Mouse (Mus musculus) C2C12 (cell line): ENCODE measurements around the gene Ctnnd2. TPM values are rescaled to one million over a fixed set of nuclear protein-coding genes. Genes with fewer than 3 reads are reported as not detected.
A peak's percentile ranks its signal among the peaks of the same experiment; 100 is the strongest.

ENCODE experiments used
- H3K27me3 ChIP-seq: one replicate; pipeline ENCODE4 v1.6.1; 2011; ENCODE audit not compliant: control insufficient read depth, insufficient read depth, insufficient read length
- H3K36me3 ChIP-seq: one replicate; pipeline ENCODE4 v1.6.1; 2011; ENCODE audit not compliant: control insufficient read depth, insufficient read depth
- H3K4me3 ChIP-seq: one replicate; pipeline ENCODE4 v1.5.1; 2011; ENCODE audit warnings: mild to moderate bottlenecking, control low read depth; ENCODE audit not compliant: poor library complexity, insufficient read depth, severe bottlenecking
- H3K79me2 ChIP-seq: one replicate; pipeline ENCODE4 v1.6.1; 2011; ENCODE audit not compliant: control insufficient read depth, insufficient read depth
- H3K79me3 ChIP-seq: one replicate; pipeline ENCODE4 v1.6.1; 2011; ENCODE audit warnings: low read depth, control low read depth
- H3ac ChIP-seq: one replicate; pipeline ENCODE3; 2011; ENCODE audit warnings: low read depth; ENCODE audit not compliant: control insufficient read depth, insufficient read length
- CEBPB ChIP-seq: IDR thresholded peaks from one replicate; pipeline ENCODE4 v1.6.1; 2011; ENCODE audit warnings: low read depth, mild to moderate bottlenecking, control low read depth, moderate library complexity
- CTCF ChIP-seq: IDR thresholded peaks from one replicate; pipeline ENCODE4 v1.5.1; 2011; ENCODE audit not compliant: control insufficient read depth, insufficient read depth, insufficient read length
- FOSL1 ChIP-seq: IDR thresholded peaks from one replicate; pipeline ENCODE4 v1.8.0; 2011; ENCODE audit warnings: mild to moderate bottlenecking, low read length; ENCODE audit not compliant: poor library complexity, insufficient read depth, severe bottlenecking
- MAX ChIP-seq: IDR thresholded peaks from one replicate; pipeline ENCODE4 v1.6.1; 2011; ENCODE audit warnings: mild to moderate bottlenecking, control low read depth
- MYOD1 ChIP-seq: IDR thresholded peaks from one replicate; pipeline ENCODE4 v1.6.1; 2011; ENCODE audit warnings: low read depth; ENCODE audit not compliant: control insufficient read depth, insufficient read length
- MYOG ChIP-seq: IDR thresholded peaks from one replicate; pipeline ENCODE4 v1.6.1; 2011; ENCODE audit not compliant: control insufficient read depth, insufficient read length; ENCODE audit errors: extremely low read depth
- USF1 ChIP-seq: IDR thresholded peaks from one replicate; pipeline ENCODE4 v1.6.1; 2011; ENCODE audit warnings: low read depth, mild to moderate bottlenecking, control low read depth, moderate library complexity
- polyA plus RNA-seq: library from polyadenylated mRNA; unstranded; fragments of >200 nt; fragmentation: generic; extraction: Trizol; gene quantifications from one replicate; pipeline ENCODE4 v1.2.1, GENCODE M21; 2012; ENCODE audit warnings: missing spikeins

Ctnnd2 gene
- polyA plus RNA-seq, 1 experiment, result 0.07 TPM

DNA sequence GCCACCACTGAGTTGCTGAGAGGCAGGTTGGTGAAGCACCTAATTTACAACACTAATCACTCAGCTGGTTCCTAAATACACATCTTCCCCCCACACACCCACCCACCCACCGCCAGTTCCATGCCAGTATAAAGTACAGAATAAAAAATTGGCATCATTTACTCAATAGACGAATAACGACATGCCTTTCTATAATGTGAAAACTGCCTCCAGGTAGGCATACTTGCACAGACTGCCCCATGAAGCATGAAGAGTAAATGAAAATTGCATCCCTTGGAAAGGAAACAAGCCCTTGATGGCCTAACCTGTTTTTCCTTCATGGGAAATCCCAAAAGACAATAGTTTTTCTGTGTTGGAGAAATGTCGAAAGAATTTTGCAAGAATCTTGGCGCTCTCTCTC is 212.0 kb downstream of the Ctnnd2 start:
- Histone ChIP-seq H3K27me3 (no peaks in the 10 kb centered on the region), H3K36me3 (no peaks in the 10 kb centered on the region), H3ac (no peak overlapping the region), H3K4me3 (no peak overlapping the region), H3K79me2 (no peaks in the 10 kb centered on the region), H3K79me3 (no peaks in the 10 kb centered on the region)
- TF ChIP-seq CTCF (no peak), MYOD1 (no peak), MYOG (no peak), MAX (no peak), CEBPB (no peak), USF1 (no peak), FOSL1 (no peak)

DNA sequence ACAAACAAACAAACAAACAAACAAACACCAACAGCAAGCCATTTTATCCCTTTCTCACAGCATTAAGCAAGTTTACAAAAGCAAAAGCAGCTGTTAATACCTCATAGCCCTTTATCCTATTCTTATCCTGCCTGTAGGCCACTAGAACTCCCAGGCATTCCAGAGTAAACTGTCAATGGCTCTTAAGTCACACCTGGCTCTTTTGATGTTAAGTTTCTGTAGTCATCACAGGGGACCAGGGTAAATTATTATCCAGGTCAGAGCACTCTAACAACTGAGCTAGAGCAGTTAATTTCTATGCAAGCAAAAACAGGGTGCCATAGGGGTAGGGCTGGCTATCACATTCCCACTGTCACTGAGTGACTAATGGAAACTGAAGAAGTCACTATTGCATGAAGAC is 214.1 kb downstream of the Ctnnd2 start:
- no peak overlapping the region for H3ac ChIP-seq
- no peaks in the 10 kb centered on the region for H3K27me3 ChIP-seq

DNA sequence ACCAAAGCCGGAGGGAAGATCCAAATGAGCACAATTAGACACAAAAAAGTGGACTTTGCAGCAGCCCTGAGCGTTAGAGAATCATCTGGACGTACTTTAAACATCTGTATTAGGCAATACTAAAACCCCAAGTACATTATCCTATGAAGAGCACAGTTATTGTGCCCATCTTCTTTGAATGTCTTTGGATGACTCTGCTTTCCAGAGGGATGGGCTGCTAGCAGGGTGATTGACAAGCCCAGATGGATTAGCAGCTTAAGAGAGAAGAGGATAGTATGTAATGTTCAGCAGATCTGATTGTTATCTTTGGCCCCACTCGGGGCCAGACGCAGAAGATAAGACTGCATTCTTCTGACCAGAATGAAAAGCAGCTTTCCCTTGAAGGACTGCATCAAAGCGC is 214.9 kb downstream of the Ctnnd2 start:
- H3K4me3 ChIP-seq, result no peak overlapping the region
- no peaks in the 10 kb centered on the region for H3K36me3 ChIP-seq
- TF ChIP-seq MAX, result no peak
- TF ChIP-seq CEBPB, result no peak
- no peak for TF ChIP-seq MYOG
- no peak for TF ChIP-seq CTCF
- peak; percentile 55 for TF ChIP-seq MYOD1
- H3K79me3 ChIP-seq, result no peaks in the 10 kb centered on the region
- no peaks in the 10 kb centered on the region for H3K27me3 ChIP-seq
- H3K79me2 ChIP-seq, result no peaks in the 10 kb centered on the region
- no peak overlapping the region for H3ac ChIP-seq

More for the DNA sequence above, 214.1 kb downstream of the Ctnnd2 start:
- TF ChIP-seq MYOD1 (no peak), MYOG (no peak), USF1 (no peak), CTCF (no peak), CEBPB (no peak), MAX (no peak), FOSL1 (no peak)
- Histone ChIP-seq H3K36me3 (no peaks in the 10 kb centered on the region), H3K4me3 (no peak overlapping the region), H3K79me3 (no peaks in the 10 kb centered on the region), H3K79me2 (no peaks in the 10 kb centered on the region)

DNA sequence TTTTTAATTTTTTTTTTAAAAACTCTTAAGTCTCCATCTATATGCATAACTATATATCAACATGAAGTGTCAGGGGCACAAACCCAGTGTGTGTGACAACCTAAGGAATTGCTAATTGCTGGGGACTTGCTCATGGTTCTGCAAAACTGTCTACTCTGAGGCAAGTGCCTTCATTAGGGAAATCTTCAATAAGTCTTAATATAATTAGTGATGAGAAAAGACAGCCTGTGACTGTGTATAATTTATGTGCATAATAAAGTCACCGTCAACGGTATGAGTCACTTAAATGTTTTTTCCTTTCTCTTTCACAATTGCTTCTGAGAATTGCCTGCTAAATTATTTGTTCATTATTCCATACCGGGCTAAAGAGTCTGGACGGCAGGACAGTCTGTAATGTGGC is 228.7 kb downstream of the Ctnnd2 start:
- Histone ChIP-seq H3K79me3 (no peaks in the 10 kb centered on the region), H3K4me3 (no peak overlapping the region), H3K36me3 (no peaks in the 10 kb centered on the region), H3K27me3 (no peaks in the 10 kb centered on the region), H3ac (no peak overlapping the region), H3K79me2 (no peaks in the 10 kb centered on the region)
- no peak for TF ChIP-seq CTCF
- TF ChIP-seq MYOD1, result no peak

DNA sequence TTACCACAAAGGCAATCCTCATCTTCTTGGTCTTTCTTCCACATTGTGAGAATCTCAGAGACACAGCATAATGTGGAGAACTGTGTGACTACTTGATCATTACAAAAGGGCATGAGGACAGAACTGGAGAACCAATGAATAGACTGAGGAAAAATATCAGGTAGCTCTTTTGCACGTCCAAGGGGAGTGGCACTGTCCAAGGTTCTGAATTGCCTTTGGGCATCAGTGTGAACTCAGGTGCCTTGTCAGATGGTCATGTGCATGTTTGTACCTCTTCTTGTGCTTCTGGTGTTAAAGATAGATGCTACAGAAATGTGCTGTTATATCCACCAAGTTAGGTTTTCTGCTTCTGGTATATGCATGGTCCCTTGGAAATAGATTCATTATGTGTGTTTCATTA is 233.9 kb downstream of the Ctnnd2 start:
- Histone ChIP-seq H3K4me3 (no peak overlapping the region), H3ac (no peak overlapping the region), H3K79me2 (no peaks in the 10 kb centered on the region), H3K27me3 (no peaks in the 10 kb centered on the region), H3K79me3 (no peaks in the 10 kb centered on the region), H3K36me3 (no peaks in the 10 kb centered on the region)
- TF ChIP-seq CTCF, result no peak
- no peak for TF ChIP-seq USF1
- TF ChIP-seq MAX, result no peak
- no peak for TF ChIP-seq MYOD1
- no peak for TF ChIP-seq FOSL1
- no peak for TF ChIP-seq CEBPB
- TF ChIP-seq MYOG, result no peak

DNA sequence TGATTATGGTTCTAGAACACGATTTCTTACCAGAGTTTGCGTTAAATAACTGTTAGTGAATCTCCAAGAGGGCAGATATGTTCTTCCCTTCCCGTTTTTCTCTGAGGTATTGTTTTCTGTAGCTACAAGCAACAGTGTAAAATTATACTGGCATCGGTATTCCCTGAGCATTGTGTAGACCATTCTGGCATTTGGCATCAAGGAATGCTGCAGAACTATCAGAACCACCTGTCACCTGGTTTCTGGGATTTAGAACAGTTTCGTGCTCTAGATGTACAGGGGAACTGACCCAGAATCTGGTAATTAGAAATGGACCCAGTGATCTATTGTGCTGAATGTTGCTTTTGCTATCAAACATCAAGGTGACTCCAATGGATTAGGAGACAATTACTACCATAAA is 250.8 kb downstream of the Ctnnd2 start:
- no peaks in the 10 kb centered on the region for H3K27me3 ChIP-seq
- H3K79me2 ChIP-seq, result no peaks in the 10 kb centered on the region
- TF ChIP-seq CEBPB (no peak), FOSL1 (no peak), USF1 (no peak), MYOG (no peak), CTCF (no peak), MAX (no peak), MYOD1 (no peak)
- H3K4me3 ChIP-seq, result no peak overlapping the region
- H3K79me3 ChIP-seq, result no peaks in the 10 kb centered on the region
- H3ac ChIP-seq, result no peak overlapping the region
- no peaks in the 10 kb centered on the region for H3K36me3 ChIP-seq
